Mouse (Mus musculus) frontal cortex, postnatal 25 days (tissue): ENCODE measurements around the gene G430095P16Rik.

Experiments used
- DNase-seq, 2 experiments: peaks; one replicate each; pipeline ENCODE4 v3.0.0; 2022; ENCODE audit warnings: low spot score in 2 of 2

G430095P16Rik gene

DNA sequence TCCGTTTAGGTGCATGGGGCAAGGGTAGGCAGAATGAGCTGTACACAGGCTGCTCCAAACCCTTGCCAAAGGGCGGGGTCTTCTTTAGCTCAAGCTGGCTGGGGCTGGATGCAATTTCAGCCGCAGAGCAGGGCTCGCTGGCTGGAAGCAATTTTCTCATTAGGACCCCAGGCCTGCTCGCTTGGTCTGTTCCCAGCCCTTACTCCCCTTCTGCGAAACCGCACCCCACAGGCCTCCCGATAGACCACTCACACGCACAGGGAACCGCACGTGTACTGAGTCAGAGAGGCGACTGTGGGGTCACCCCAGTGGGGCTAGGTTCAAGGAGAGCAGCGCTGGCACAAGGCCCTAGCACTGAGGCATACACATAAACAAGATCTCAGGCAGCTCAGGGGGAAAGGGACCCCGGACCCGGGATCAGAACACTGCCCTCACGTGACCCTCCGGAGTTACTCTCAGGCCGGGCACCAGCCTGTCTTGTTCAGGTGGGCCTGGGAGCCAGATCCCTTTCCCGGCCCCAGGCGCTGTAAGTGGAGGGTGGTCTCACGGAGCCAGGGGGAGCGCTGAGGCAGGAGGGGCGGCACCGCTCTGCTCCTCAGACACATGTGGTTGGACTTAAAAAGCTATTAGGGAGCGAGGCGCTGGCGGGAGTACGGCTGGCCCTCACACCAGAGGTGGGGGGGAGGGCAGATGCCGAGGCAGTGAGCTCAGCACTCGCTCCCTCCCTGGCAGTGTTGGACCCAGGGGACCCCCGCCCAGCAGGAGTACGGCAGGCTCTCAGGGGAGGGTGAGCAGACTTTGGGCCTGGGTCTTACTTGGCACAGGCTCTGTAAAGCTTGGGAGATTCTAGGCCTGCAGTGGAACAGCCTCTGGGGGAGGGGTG, 19.6 kb downstream of the G430095P16Rik start:
- DNase-seq, result no peak

- DNase-seq, result no peak
Measured at GRCm38 (mm10) chr8:84743054-84743415, 20.2 kb downstream of the G430095P16Rik start.

- DNase-seq, result no peak
Measured at GRCm38 (mm10) chr8:84743517-84744420, 21.0 kb downstream of the G430095P16Rik start.

DNA sequence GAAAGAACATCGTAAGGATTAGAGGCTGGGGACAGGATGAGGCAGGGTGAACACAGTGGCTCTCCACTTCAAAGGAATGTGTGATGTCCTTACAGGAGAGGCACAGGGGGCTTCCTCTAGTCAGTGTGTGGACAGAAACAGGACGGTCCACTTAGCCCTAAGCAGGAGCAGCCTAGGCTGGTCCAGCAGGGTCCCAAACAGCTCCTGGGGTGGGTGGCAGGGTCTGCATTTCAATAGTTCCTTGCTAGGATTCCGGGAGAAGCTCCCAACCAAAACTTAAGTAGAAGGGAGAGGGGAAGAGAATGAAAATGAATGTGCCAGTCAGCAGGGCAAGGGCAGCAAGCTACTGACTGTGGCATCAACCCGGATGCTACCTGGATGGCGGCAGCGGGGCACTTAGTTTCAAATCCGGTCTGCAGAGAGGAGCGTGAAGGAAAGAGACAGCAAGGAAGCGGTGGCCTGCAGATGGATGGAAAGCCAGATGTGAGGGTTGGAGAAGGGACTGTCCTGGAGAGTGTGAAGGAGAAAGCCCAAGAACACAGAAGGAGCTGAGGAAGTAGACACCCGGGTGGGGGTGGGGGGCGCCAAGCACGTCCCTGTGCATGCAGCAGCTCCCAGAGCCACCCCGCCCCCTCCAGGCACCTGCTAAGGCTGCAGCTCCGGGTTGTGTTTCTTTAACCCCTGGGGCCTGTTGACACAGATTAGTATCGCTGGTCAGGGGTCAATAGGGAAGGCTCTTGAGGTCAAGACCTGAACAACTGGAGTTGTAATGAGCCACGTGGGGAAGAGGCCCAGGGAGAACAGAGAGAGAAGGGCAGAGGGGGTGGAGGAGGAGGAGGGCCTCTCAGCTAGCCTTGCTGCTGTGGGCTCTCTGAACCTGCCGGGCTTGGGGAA, 22.5 kb downstream of the G430095P16Rik start:
- no peak for DNase-seq

- no peak for DNase-seq
Measured at GRCm38 (mm10) chr8:84749519-84749918, 26.7 kb downstream of the G430095P16Rik start.

DNA sequence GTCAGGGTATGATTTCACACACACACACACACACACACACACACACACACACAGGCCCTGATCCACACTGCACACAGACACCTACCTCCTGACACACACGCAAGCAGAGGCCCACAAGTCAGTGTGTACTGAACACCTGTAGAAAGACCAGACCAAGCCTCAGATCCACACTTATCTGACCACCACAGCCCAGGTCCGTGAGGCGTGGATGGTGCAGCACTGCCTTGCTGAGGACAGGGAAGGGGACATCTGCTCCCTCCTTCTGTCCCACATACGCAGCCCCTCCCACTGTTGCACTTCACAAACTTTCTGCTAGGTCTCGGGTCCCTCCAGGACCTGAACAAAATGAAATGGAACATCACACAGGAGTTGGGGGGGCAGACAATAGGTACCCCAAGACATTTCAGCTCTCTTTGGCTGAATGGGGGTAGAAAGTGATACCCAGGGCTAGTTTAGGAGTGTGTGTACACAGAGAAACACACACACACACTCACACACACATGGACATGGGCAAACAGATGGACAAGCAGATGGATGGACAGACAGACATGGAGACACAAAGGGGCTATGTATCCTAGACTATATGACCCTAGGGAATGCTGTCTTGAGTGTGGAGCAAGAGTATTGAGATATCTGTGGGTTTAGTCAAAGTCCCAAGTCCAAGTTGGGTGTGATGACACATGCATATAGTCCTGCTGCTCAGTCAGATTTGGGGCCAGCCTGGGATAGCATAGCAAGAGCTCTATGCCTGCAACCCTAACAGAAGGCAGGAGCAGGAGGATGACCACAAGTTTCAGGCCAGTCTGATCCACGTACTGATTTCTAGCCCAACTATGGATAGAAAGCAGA, 30.2 kb downstream of the G430095P16Rik start:
- DNase-seq, result no peak

GRCm38 (mm10) chr8:84757501-84757900, 34.7 kb downstream of the G430095P16Rik start:
- no peak for DNase-seq

DNA sequence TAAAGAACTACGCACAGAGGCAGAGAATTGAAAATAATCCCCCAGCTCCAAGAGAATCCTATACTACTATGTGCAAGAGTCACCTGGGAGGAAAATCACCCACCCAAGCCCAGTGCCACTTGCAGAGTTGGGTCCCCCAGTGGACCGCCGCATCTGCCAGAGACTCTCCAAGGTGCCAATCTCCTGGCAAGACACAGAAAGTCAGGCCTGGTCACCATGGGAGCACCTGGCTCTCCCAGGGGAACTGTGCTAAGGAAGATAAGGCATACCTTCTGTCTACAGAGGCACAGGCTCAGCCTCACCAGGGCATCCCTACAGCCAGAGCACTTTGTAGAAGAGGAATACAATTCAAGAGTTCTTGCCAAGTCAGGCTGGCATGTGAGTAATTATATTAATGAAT, 35.5 kb downstream of the G430095P16Rik start:
- no peak for DNase-seq

DNA sequence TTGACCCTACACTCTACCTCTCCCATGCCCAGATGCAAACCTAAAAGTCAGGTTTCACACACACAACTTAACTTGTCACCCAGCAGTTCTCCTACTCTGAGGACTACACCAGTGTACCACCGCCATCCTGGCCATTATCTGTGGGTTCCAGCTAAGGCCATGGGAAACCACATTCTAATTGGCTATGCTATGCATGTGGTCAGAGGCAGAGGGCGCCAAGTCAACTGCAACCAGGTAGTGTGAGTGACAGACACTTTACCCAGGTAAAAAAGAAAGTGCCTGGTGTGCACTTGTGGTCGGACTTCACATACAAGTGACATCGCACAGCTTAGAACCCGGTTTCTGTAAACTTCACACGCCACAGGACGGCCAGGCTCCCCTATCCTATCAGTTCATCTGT, 36.3 kb downstream of the G430095P16Rik start:
- no peak for DNase-seq

- DNase-seq, result no peak
Measured at GRCm38 (mm10) chr8:84759718-84760117, 36.9 kb downstream of the G430095P16Rik start.

GRCm38 (mm10) chr8:84760405-84760805, 37.6 kb downstream of the G430095P16Rik start:
- no peak for DNase-seq

DNA sequence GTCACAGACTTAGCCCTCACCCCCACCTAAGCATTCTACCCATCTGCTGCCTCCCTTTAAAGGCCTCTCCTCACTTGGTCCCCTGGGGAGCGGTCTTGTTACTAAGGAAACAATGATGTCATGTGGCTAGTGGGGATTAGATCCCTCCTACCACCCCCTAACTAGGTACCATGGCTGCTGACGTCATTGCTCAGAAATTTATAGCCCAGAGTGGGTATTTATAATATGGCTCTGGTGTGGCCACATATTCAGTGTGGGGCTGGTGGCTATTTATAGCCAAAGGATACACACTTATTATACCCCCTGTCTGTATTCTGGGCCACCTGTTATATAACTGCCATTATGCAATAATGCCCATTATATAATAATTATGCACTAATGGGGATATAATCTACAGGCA, 38.1 kb downstream of the G430095P16Rik start:
- no peak for DNase-seq

DNA sequence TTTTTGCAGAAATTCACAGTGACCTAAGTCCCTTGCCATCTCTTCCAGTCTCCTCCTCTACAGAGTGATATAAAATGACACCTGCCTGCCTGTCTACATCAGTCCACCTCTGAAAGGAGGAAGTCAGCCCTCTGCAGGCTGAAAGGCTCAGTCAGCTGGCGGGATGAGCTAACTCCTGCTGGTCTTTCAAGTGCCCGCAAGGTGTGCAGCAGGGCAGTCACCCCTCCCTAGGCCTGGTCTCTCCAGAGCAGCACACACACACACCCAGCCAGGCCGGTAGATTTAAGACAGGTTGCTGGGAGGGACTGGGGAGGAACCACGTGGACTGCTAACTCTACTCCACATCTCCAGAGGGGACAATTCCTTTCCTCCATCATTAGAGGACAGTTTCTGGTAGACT, 41.3 kb downstream of the G430095P16Rik start:
- no peak for DNase-seq

GRCm38 (mm10) chr8:84764870-84765495, 42.2 kb downstream of the G430095P16Rik start:
- DNase-seq, result no peak

- no peak for DNase-seq
Measured at GRCm38 (mm10) chr8:84765629-84766028, 42.8 kb downstream of the G430095P16Rik start.

DNA sequence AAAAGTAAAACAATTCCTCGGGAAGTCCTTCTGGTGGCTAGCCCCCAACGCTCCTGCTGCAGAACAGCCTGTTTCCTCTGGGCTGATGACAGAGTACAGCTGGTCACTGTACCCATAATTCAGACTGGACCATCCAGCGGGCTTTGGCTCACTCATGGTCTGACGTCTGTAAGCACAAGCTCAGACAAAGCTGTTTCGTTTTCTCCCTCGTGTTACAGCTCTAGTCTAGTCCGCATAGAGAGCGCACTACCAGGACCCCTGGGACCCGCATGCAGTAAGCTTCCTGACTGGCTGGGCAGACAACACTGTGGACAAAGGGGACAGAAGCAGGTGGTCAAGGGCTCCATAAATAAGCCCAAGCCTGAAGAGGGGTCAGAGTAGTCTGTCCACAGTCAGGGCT, 43.6 kb downstream of the G430095P16Rik start:
- DNase-seq, result no peak

DNA sequence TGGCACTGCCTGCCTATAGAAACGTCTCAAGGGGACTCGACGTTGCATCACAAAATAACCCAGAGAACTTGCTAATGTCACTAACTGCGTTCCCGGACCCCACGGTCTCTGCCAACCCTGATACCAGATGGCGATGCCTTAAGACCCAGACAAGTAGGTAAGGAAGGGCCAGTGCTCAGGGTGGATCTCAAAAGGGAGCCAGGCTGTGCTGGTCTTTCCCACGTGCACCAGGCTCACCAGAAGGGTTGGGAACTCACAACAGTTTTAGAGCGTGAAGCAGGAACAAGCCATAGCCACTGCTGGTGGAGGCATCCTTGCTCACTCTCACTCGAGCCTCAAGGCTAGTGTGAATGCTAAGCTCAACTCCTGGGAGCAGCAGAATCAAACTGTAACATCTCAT, 44.4 kb downstream of the G430095P16Rik start:
- no peak for DNase-seq

DNA sequence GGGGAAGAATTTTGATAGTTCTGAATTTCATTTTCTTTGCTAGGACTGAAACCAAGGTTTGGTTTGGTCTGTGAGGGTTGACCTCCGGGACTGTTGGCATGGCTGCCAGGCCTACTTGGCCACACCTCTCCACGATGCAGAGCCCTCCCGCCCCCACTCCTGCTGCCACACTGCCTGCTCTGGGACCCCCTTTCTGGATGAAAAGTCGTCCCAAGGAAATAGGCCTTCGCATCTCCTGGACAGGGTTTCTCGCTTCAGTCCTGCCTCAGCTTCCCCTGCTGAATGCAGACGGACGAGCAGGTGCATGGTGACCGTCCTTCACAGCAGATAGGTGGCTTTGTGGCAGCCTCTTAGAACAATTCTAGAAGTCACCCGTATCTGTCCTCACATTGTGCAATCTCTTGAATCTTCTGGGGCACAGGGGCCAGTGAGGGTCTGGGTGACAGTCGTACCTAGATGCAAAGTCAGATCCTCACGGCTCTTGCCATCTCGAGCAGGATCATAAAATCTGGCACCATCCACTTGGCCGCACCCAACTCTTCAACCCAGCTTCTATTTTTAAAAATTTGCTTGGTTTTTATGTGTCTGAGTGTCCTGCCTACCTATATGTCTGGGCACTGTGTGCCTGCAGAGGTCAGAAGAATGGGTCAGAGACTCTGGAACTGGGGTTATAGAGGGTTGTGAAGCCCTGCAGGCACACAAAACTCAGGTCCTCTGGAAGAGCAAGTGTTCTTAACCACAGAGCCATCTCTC, 45.7 kb downstream of the G430095P16Rik start:
- DNase-seq, result no peak

- no peak for DNase-seq
Measured at GRCm38 (mm10) chr8:84769324-84769723, 46.5 kb downstream of the G430095P16Rik start.
